Mouse (Mus musculus) stomach, postnatal 0 days (tissue): ENCODE measurements around the gene Itm2c.

Experiments
- CTCF ChIP-seq: IDR thresholded peaks from 2 replicates; pipeline ENCODE4 v1.5.1; 2016; ENCODE audit warnings: antibody characterized with exemption, low read depth, mild to moderate bottlenecking, moderate library complexity
- EP300 ChIP-seq: optimal IDR thresholded peaks from 2 replicates; pipeline ENCODE3; 2016; ENCODE audit warnings: antibody characterized with exemption

GRCm38 (mm10) chr1:85853865-85854264 is 40.2 kb upstream of the Itm2c start:
- no peak for TF ChIP-seq EP300
- TF ChIP-seq CTCF = no peak
